Mouse (Mus musculus) adrenal gland, adult 2 months (tissue): ENCODE data around the gene Bmper. TPM values are rescaled to one million over a fixed set of nuclear protein-coding genes. Genes with fewer than 3 reads are reported as not detected.
A peak's percentile ranks its signal among the peaks of the same experiment; 100 is the strongest.

Experiments
- DNase-seq: peaks from one replicate; pipeline ENCODE4 v3.0.0; 2021
- polyA plus RNA-seq: library from polyadenylated mRNA; depleted of rRNA; stranded (reverse); fragments of >200 nt; gene quantifications from 2 replicates; pipeline ENCODE4 v1.2.3, GENCODE M21; 2012
- total RNA-seq, 2 experiments: library from RNA; stranded (reverse); gene quantifications; 2 replicates each; pipeline ENCODE4 v1.2.3; 2021

The Bmper gene
- total and polyA plus RNA-seq, 3 experiments: 0.61 to 2.4 (median 1.5) TPM

DNA sequence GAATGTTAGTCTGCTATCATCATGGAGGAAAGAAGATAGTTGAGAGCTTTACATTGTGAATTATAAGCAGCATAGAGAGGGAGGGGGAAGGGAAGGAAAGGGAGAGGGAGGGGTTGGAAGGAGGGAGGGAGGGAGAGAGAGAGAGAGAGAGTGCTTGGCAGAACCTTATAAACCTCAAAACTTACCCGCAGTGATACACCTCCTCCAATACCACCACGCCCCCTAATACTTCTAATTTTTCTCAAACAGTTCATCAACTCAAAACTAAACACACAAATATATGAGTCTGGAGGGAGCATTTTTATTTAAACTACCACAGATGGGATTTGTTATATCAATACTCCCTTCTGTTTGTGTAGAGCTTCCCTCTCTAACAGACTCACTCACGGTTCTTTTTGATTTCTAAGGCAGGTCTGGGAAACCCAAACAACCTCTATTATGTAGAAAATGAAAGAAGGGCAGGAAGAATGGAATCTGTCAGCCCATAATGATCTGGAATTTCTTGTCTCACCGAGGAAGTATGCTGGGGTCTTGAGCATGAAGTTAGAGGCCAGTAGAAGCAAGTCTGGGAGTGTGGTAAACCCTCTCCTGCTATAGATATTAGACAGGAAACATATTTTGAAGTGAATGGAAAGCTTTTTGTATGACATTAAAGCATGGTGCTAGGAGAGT is 152.0 kb downstream of the Bmper start:
- DNase-seq: no peak

GRCm38 (mm10) chr9:23377831-23378730 is 155.2 kb downstream of the Bmper start:
- no peak for DNase-seq

- DNase-seq: no peak
Observed at GRCm38 (mm10) chr9:23378731-23379170, 155.9 kb downstream of the Bmper start.

- no peak for DNase-seq
Observed at GRCm38 (mm10) chr9:23380171-23380835, 157.4 kb downstream of the Bmper start.

GRCm38 (mm10) chr9:23383291-23383690 is 160.4 kb downstream of the Bmper start:
- DNase-seq: no peak

GRCm38 (mm10) chr9:23383837-23384236 is 161.0 kb downstream of the Bmper start:
- DNase-seq: no peak

DNA sequence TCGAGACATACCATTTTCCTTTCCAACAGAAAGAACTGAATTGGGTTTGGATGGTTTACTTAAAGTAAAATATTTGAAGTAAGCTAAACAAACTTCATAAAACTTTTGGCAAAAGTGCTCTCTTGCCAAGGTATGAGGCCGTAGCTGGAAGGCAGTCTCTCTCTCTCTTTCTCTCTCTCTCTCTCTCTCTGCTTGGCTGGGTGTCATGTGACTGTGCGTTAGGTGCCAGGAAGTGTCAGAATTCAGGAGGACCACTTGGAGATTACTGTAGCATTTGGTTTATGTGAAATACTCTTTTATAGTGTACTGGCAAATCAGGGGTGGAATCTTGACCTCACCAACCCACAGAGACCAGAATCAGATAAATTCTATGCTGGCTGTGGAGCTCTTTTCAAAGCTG is 162.0 kb downstream of the Bmper start:
- DNase-seq: no peak

DNA sequence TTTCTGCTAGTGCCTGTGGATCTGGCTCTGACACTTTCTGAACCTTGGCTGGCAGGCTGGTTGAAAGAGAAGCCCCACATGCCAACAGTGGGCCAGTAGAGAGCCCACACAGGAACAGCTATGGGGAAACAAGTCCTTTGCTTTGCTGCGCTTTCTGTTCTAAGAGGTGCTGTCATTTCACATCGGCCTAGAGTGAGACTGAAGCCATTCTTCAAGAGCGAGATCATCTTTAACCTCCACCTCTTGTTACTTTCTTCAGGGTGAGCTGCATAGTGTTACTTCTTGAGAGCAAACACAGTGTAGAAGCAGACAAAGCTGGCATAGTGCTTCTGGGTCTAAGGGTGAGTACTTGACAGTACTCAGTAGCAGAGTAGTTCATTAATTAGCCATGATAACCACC is 163.3 kb downstream of the Bmper start:
- DNase-seq: no peak

DNA sequence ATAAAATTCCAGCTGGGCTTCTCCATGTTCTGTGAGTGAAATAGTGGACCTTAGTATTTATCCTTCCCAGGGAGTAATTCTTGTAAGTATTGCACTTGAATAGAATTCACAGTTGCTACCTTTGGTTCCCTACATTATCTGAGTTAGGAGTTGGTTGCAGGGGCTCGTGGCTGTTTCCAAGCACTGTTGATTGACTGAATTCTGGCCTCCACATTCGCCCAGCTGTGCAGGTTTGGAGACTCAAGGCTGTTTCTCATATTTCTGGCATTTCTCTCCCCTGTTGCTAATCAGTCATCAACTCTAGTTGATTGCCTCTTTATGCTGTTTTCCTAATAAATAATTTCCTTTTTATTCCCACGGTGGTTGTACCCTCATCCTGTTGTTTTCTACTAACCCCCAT is 167.2 kb downstream of the Bmper start:
- DNase-seq: no peak

DNA sequence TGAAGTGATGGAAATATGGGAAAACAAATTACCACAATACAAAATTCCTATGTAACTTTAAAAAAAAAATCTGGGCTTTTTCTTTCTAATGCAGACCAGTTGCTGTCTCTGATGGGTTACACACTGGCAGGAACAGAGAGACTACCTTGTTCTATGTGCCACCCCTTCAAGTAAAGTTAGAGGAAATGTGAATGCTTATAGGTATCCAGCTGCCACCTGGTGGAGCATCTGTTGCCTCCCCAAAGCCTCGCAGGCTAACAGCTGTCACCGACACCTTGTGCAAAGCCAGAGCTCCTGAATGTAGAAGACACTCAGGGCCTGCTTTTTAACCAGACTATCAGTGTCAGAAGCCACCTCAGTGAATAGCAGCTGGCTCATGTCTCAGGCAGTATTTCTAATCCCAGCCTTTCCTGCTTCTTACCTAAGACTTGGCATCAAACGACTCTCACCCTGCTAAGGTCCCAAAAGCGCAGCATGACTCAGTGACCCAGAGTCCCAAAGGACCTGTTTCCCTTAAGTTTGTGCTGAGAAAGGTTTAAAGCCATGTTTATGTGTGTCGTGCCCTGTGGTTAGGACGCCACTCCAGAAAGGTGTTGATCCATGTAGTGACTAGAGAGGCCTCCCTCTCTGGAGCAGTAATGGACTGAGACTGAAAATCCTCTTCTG is 171.9 kb downstream of the Bmper start:
- no peak for DNase-seq

DNA sequence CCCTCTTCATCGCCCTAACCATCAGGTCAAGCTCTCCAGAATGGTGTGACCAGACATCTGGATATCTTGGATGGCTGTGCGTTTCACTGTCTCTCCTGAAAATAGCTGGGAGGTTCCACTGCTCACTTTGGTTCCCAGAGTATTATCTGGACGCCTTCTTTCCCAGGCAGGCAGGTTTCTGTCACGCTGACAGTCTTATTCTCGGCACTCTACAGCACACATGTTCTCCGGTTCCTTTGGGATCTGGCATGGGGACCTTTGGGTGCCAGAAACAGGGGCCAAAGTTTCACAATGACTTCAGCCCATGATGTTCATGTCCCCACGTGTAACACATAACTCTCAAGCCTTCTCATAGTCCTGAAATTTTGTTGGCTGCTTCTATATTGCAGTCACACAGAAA is 173.3 kb downstream of the Bmper start:
- DNase-seq: no peak

DNA sequence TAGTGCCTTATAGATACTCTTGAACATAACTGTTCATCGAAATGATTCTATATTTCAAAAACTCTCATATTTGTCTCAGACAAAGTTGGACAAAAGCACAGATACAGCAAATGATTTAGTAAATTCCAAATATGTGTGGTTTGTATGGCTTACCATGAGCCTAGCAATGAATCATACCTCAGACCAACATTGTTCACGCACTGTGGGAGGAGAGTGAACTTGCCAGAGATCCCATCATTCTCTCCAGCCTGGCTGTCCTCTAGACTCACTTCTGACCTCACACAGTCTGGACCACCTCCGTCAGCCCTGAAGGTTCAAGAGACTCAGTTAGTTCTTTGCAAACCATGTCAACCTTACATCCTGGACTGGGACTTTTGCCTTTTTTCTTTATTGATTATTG is 175.0 kb downstream of the Bmper start:
- no peak for DNase-seq

- DNase-seq: no peak
Observed at GRCm38 (mm10) chr9:23399638-23400284, 176.9 kb downstream of the Bmper start.

DNA sequence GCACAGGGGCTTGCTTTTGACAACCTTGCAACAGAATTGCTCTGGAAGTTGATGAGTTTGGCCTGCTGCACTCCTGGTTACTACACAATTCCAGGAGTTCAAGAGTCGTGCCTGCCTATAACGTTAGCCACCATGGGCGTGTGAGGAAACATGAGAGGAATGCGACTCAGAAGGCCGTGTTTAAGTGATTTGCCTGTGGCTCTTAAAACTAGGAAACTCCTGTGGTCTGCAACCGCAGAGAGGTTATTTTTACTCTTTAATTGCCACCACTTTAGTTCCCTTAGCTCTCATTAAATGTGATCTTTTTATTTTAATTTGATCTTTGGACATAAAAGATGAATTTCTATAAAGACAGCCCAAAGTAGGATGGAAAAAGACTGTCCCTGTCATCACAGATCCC is 184.5 kb downstream of the Bmper start:
- no peak for DNase-seq

- no peak for DNase-seq
Observed at GRCm38 (mm10) chr9:23407935-23408781, 185.3 kb downstream of the Bmper start.

DNA sequence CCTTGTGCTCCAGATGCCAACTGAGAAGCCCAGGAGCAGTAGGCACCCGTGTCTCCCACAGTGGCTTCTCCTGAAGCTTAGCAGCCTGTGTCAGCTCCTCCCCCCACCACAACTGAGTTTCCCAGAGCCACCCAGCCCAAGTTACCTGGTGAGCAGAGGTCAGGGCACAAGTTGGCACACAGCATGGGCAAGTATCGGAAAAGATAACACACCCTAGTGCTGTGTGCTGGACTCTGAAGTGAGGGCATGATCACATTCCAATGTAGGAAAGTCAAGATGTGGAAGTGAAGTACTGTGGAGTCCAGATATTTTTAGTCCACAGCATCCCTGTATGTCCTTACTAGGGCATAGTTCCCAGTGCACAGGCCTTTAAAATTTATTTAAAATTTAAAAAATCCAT is 187.7 kb downstream of the Bmper start:
- DNase-seq: no peak

- DNase-seq: no peak
Observed at GRCm38 (mm10) chr9:23412956-23413355, 190.1 kb downstream of the Bmper start.

DNA sequence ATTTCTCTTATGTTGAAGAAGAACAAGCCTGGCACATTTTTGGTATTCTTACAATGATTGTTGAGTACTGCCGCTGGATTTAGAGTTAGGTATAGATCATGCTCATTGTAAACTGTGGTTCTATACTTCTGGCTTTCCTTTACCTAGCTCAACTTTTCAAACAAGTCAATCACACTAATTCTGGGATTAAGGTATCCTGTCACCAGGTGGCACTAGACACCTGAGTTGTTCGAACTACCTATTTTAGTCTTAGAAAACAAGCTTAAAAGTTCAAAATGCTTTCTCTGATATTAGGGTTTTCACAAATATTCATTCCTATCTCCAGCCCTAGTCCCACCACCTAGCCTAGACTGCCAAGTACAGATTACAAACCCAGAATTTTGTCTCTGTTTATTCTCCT is 196.2 kb downstream of the Bmper start:
- no peak for DNase-seq

GRCm38 (mm10) chr9:23423748-23424147 is 200.9 kb downstream of the Bmper start:
- DNase-seq: peak; percentile 6

DNA sequence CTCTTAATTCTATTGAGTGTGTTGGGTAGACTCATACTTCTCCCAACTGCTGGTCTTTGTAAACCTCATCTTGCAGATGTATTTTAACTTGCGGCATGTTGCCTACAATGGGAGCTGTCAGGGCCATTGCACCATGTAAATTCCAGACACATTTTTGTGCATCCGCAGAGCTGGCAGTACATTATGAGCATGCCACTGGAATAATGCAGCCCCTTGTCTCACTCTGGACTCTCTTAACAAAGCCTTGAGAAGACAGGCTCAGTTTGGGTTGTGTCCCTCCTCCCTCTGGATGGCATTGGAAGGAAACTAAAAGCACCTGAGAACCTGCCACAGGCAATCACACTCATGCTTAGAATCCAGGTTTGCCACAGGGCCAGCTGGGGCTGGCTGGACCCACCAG is 209.8 kb downstream of the Bmper start:
- no peak for DNase-seq

DNA sequence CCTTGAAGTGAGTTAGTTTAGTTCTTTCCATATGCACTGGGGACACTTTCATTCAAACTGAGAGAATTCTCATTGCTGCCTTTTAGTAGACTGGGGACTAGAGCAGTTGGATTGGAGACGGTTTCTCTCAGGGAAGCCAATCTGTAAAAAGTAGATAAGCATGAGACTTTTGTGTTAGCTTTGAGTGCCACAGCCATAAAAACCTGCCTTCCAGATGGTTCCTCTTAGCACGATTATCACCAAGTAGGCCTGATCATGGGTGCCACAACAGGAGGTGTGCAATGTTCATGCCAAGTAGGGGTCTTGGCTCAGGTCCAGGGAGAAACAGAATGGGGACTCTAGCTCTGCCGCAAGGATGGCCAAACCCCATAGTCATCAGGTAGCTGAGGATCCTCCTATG is 210.4 kb downstream of the Bmper start:
- no peak for DNase-seq
